In the genomic region with DNA sequence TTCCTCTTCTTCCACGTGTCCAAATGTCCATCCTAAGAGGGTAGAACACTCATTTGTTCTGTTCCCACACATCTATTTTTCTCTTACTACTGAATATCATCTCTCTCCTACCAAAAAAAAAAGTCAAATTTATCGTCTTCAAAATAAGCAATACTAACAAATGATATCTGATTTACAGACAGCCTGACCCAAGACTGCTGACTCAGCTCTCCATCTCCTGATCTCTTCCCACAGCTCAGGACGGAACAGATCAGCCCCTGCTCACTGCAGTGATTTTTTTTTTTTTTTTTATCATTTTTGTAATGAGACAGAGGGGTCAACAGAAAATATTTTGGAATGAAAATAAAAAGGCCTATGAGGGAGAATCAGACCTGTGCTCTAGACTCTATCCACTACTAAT, we compare ENCODE assay signal across 13 mouse cellular contexts. TPM values are rescaled to one million over a fixed set of nuclear protein-coding genes. Genes with fewer than 3 reads are reported as not detected.
DNase-seq lines count a peak whose midpoint lies in the region; ATAC-seq lines count a peak whose summit lies in the region.
"Had no signal": no experiment of that assay in that cellular context is flagged by ENCODE, and none has a peak within 500 bp of the region (broad histone marks: within the 10 kb centered on the region; RNA-seq: fewer than 3 reads in every experiment).

No protein-coding gene starts in this region.

- no peaks in the 10 kb centered on the region for H3K9me3 ChIP-seq in heart, embryonic 15.5 days (replicated peaks)
- H3K9me3 ChIP-seq in midbrain, embryonic 11.5 days (ENCODE audit: control insufficient read depth, low read length) = no peaks in the 10 kb centered on the region
- no peaks in the 10 kb centered on the region; the same call in 1 of the 2 replicates for H3K9me3 ChIP-seq in midbrain, embryonic 10.5 days (replicated peaks)
- H3K9me3 ChIP-seq in hindbrain, embryonic 16.5 days (ENCODE audit: control insufficient read depth, low read length) = no peaks in the 10 kb centered on the region
- no peaks in the 10 kb centered on the region for H3K9me3 ChIP-seq in neural tube, embryonic 15.5 days (replicated peaks)
- H3K9me3 ChIP-seq: liver, embryonic 12.5 days had no signal

- H3K9ac ChIP-seq in heart, embryonic 15.5 days = no peak overlapping the region
- H3K9ac ChIP-seq in midbrain, embryonic 11.5 days (ENCODE audit: low read length) = no peak overlapping the region
- H3K9ac ChIP-seq in hindbrain, embryonic 16.5 days (ENCODE audit: low read depth, low read length) = no peak overlapping the region
- no peak overlapping the region for H3K9ac ChIP-seq in neural tube, embryonic 15.5 days (replicated peaks)
- H3K9ac ChIP-seq: liver, embryonic 12.5 days had no signal

- intact Hi-C loops in heart, postnatal 10 days (cut with DNase I) = loop anchor here (2.0 kb wide), 1 partner anchor 19 kb away; no protein-coding TSS in a partner anchor

- 0 out of 2 replicates have a peak overlapping the region, but pooled peaks have one; percentile 29 for H3K4me2 ChIP-seq in heart, embryonic 15.5 days
- H3K4me2 ChIP-seq in midbrain, embryonic 11.5 days = peak overlapping the region; percentile 19; the same call in 1 of the 2 replicates
- peak overlapping the region; percentile 53 for H3K4me2 ChIP-seq in hindbrain, embryonic 16.5 days (ENCODE audit: low read length)
- peak overlapping the region; percentile 88 for H3K4me2 ChIP-seq in neural tube, embryonic 15.5 days
- H3K4me2 ChIP-seq: liver, embryonic 12.5 days had no signal

- WGBS in heart, embryonic 15.5 days = 54% methylated on average over 3 of the region's 3 CpGs
- whole genome bisulfite sequencing in midbrain, embryonic 11.5 days = 71% methylated on average over 3 of the region's 3 CpGs
- 70% methylated on average over 3 of the region's 3 CpGs for WGBS in midbrain, embryonic 10.5 days
- 46% methylated on average over 3 of the region's 3 CpGs for WGBS in hindbrain, embryonic 16.5 days
- 61% methylated on average over 3 of the region's 3 CpGs for WGBS in neural tube, embryonic 15.5 days

- no peaks in the 10 kb centered on the region for H3K36me3 ChIP-seq in heart, embryonic 15.5 days
- H3K36me3 ChIP-seq in midbrain, embryonic 11.5 days (ENCODE audit: control insufficient read depth, insufficient read depth, low read length) = no peaks in the 10 kb centered on the region
- peaks cover 14% of the 10 kb centered on the region; the same call in 1 of the 2 replicates for H3K36me3 ChIP-seq in midbrain, embryonic 10.5 days
- no peaks in the 10 kb centered on the region for H3K36me3 ChIP-seq in hindbrain, embryonic 16.5 days (ENCODE audit: control insufficient read depth, insufficient read depth, low read length)
- no peaks in the 10 kb centered on the region for H3K36me3 ChIP-seq in neural tube, embryonic 15.5 days
- H3K36me3 ChIP-seq: liver, embryonic 12.5 days had no signal

- no peaks in the 10 kb centered on the region for H3K27me3 ChIP-seq in heart, embryonic 15.5 days
- H3K27me3 ChIP-seq in midbrain, embryonic 11.5 days (ENCODE audit: control insufficient read depth, insufficient read depth, low read length) = no peaks in the 10 kb centered on the region
- no peaks in the 10 kb centered on the region for H3K27me3 ChIP-seq in midbrain, embryonic 10.5 days (ENCODE audit: low read depth, poor library complexity, severe bottlenecking)
- H3K27me3 ChIP-seq in hindbrain, embryonic 16.5 days (replicated peaks; ENCODE audit: control insufficient read depth, insufficient read depth, low read length) = no peaks in the 10 kb centered on the region
- no peaks in the 10 kb centered on the region for H3K27me3 ChIP-seq in neural tube, embryonic 15.5 days (replicated peaks)

- H3K4me1 ChIP-seq in heart, embryonic 15.5 days (replicated peaks) = peaks cover 22% of the 10 kb centered on the region
- peaks cover 10% of the 10 kb centered on the region for H3K4me1 ChIP-seq in midbrain, embryonic 11.5 days (ENCODE audit: control insufficient read depth, insufficient read depth, low read length)
- peaks cover 41% of the 10 kb centered on the region for H3K4me1 ChIP-seq in midbrain, embryonic 10.5 days
- H3K4me1 ChIP-seq in hindbrain, embryonic 16.5 days (ENCODE audit: control insufficient read depth, insufficient read depth, low read depth, low read length) = peaks cover 23% of the 10 kb centered on the region
- peaks cover 30% of the 10 kb centered on the region for H3K4me1 ChIP-seq in neural tube, embryonic 15.5 days

- no peak for ATAC-seq in heart, embryonic 15.5 days (replicated peaks; ENCODE audit: insufficient number of reproducible peaks, insufficient read depth, low FRiP score, low read depth)
- ATAC-seq in midbrain, embryonic 11.5 days (ENCODE audit: low FRiP score) = no peak
- no peak for ATAC-seq in hindbrain, embryonic 16.5 days
- no peak for ATAC-seq in neural tube, embryonic 15.5 days (ENCODE audit: low FRiP score)
- ATAC-seq in inflammation-experienced regulatory T-cells, adult 6 months = no peak
- ATAC-seq: liver, embryonic 12.5 days had no signal

- H3K4me3 ChIP-seq in heart, embryonic 15.5 days = no peak overlapping the region
- no peak overlapping the region for H3K4me3 ChIP-seq in midbrain, embryonic 11.5 days (ENCODE audit: low read depth, low read length)
- no peak overlapping the region for H3K4me3 ChIP-seq in midbrain, embryonic 10.5 days
- H3K4me3 ChIP-seq in hindbrain, embryonic 16.5 days (ENCODE audit: low read length) = no peak overlapping the region
- H3K4me3 ChIP-seq in neural tube, embryonic 15.5 days (replicated peaks) = peak overlapping the region; percentile 22
- H3K4me3 ChIP-seq: liver, embryonic 12.5 days; megakaryocyte, embryonic 14.5 days had no signal

- H3K27ac ChIP-seq in heart, embryonic 15.5 days = no peak overlapping the region
- H3K27ac ChIP-seq in midbrain, embryonic 11.5 days (ENCODE audit: low read depth, low read length) = no peak overlapping the region
- H3K27ac ChIP-seq in midbrain, embryonic 10.5 days (replicated peaks) = no peak overlapping the region
- no peak overlapping the region for H3K27ac ChIP-seq in hindbrain, embryonic 16.5 days (ENCODE audit: low read depth, low read length)
- no peak overlapping the region for H3K27ac ChIP-seq in neural tube, embryonic 15.5 days (replicated peaks)
- H3K27ac ChIP-seq: liver, embryonic 12.5 days had no signal

- no peak for DNase-seq in heart, postnatal 10 days
- no peak for DNase-seq in midbrain, embryonic 11.5 days (ENCODE audit: low spot score, missing footprints)
- DNase-seq in midbrain, embryonic 10.5 days (ENCODE audit: low spot score) = no peak
- DNase-seq in urinary bladder, postnatal 10 days (ENCODE audit: low spot score) = no peak
- DNase-seq: cerebellum, adult 2 months; kidney, adult 2 months; thymus, postnatal 14 days had no signal

RNA-seq across cellular contexts. Expression of a gene that starts 2.7 kb away (rescaled TPM):
- 22.9 and 27.9 TPM in 2 replicates for polyA plus RNA-seq in heart, embryonic 15.5 days (2015; fragmentation: Nextera tagmentation; extraction: Ambion mirVana)
- 10 to 100 TPM; 55.7 to 68.3 TPM for total RNA-seq in heart, postnatal 10 days (2021)
- polyA plus RNA-seq in midbrain, embryonic 11.5 days (2014; fragmentation: Nextera tagmentation; extraction: Ambion mirVana) = 39.6 and 39.7 TPM in 2 replicates
- 26.1 and 28.3 TPM in 2 replicates for polyA plus RNA-seq in midbrain, embryonic 10.5 days (2016; fragmentation: Nextera tagmentation; extraction: Ambion mirVana)
- 40.9 and 51.1 TPM in 2 replicates for polyA plus RNA-seq in hindbrain, embryonic 16.5 days (2015; fragmentation: Nextera tagmentation; extraction: Ambion mirVana)
- polyA plus RNA-seq in neural tube, embryonic 15.5 days (2015; fragmentation: Nextera tagmentation; extraction: Ambion mirVana) = 40.8 and 44.1 TPM in 2 replicates
- under 1 TPM in 1 of 3 experiments, not detected in 2; 0.05 TPM for polyA plus RNA-seq in inflammation-experienced regulatory T-cells, adult 6 months (2017; shearing (Covaris generic))

Comparison
In these comparisons a context has a peak if more than half of its experiments do, and no peak if none do; other contexts are left out.
1. H3K4me2 ChIP-seq: peak in every context shown above with its lines; median percentile 88 in neural tube, embryonic 15.5 days; 53 in hindbrain, embryonic 16.5 days; 29 in heart, embryonic 15.5 days; 19 in midbrain, embryonic 11.5 days.
2. RNA of a gene that starts 2.7 kb away (polyA plus RNA-seq): 40.8 to 44.1 TPM in neural tube, embryonic 15.5 days, 40.9 to 51.1 TPM in hindbrain, embryonic 16.5 days, 39.6 to 39.7 TPM in midbrain, embryonic 11.5 days, 26.1 to 28.3 TPM in midbrain, embryonic 10.5 days and 22.9 to 27.9 TPM in heart, embryonic 15.5 days; 0.05 TPM in inflammation-experienced regulatory T-cells, adult 6 months; every median in the first group is over 10 times any median in the second.